Mouse (Mus musculus) spleen, postnatal 36 days (tissue): Measurements from ENCODE around the gene Usp39.

Source experiments
- DNase-seq, 2 experiments: peaks; one replicate each; pipeline ENCODE4 v3.0.0; 2022; ENCODE audit warnings: low spot score in 2 of 2, mixed read lengths in 1 of 2

Usp39 gene

DNA sequence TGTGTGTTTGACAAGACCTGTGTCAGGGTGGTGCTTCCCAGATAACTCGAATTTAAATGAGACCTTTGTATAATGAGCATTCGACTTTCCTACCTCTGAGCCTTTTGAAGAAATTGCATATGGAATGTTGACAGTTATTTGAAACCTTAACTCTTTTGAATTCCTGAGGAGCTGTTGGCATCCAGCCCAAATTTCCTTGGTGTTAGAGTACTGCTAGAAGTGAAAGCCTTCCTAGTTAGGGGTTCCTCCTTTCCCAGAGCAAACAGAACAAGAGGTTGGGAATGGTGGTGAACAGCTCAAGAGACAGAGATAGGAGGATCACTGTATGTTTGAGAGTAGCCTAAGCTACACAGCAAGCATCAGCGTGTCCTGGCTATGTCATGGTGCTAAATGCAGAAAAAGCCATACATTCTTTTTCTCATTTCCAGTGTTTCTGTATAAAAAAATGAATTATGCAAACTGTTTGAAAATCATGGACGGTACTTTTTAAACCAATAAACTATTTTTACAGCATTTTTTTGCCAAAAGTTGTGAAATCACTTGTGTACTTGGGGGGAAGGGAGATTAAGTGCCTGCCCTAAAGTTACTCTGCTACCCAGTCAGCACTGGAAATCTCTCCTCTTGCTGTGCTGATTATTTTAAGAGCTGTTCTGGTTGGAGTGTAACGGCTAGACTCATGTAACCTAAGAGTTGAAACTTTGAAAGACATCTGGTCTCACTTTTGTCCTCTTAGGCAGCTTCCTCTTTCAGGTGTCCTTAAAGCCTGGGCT is 7.8 kb upstream of the Usp39 start:
- DNase-seq = no peak

DNA sequence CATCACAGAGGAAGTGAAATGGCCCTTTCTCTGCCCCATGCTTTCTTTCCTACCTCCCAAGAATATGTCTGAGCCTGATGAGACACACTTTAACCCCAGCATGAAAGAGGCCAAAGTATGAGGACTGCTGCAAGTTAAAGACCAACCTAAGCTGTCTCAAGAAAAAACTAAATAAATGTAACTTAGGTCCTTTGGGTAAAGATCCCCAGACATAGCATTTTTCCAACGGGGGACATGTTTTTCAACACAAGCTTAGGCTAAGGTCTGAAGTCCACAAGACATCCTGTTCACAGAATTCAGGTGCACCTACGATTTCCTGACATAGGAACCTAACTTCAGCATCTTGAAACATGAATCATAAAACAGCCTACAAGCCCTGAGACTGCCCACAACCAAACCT is 5.2 kb upstream of the Usp39 start:
- no peak for DNase-seq

DNA sequence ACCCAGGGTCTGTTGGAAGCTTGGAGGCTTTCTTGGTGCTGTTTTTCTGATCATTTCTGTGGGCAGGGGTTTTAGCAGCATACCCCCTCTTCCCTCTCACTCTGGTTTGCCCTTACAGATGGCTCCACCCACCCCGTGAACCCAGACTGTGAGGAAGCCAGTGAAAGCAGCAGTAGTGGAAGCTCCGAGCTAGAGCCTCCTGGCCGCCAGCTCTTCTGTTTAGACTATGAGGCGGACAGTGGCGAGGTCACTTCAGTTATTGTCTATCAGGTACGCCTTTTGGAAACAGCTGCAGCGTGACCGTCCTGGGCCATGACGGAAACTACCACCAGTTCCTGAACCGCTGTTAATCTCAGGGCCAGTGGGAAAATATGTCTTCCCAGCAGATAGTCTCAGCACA is 3.4 kb upstream of the Usp39 start:
- DNase-seq = peak in 1 of 2 experiments; percentile 33

DNA sequence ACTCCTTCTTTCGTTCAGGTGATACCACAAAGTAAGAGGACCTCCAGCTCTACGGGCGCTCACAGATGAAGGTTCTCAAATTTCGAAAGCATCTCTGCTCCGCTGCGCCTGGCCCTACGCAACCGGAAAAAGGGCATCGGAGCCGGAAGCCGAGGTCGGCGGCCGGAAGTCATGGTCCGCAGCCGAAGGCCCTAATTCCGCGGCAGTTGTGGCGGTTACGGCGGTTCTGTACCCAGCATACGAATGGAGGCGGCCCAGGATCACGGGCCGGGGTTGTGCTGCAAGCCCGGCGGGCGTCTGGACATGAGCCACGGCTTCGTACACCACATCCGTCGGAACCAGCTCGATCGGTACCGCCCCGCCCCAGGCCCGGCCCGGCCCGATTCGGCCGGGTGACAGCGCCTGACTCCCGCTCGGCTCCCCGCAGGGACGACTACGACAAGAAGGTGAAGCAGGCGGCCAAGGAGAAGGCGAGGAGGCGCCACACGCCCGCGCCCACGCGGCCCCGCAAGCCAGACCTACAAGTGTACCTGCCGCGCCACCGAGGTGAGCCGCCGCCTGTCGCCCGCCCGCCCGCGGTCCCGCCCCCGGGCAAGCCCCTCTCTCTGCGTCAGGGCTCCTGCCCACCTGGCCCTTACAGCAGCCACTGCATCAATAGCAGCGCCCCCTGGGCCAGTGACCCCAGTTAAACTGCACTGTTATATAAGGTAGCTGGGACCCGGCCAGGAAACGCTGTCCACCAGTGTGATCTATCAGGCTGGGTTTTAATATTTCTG is 2.4 kb upstream of the Usp39 start, which contains the start of gene 0610030E20Rik:
0610030E20Rik (plus strand) TSS at position 152 of the 776 bp plus-strand sequence.
- DNase-seq = peak; percentile 82 to 84

DNA sequence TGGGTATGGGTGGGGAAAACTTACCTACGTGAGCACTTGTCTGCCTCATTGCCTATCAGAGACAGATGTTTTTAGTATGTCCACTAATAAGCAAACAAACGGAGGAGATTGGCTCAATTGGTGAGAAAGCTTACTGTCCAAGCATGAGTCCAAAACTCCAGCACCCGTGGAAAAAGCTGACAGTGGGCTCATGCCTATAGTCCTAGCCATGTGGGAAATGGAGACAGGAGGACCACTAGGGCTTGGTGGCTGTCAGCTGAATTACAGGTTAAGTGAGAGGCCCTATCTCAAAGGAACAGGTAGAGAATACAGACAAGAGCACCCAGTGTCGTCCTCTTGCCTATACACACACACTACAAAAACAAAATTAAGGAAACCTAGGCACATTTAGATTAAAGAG is 1.3 kb upstream of the Usp39 start:
- no peak for DNase-seq

- no peak for DNase-seq
These were observed 649 bp upstream of the Usp39 start for GRCm38 (mm10) chr6:72345633-72346032.

GRCm38 (mm10) chr6:72344396-72345073 is 449 bp downstream of the Usp39 start:
- no peak for DNase-seq

GRCm38 (mm10) chr6:72340481-72340880 is 4.5 kb downstream of the Usp39 start:
- no peak for DNase-seq

GRCm38 (mm10) chr6:72333111-72333510 is 11.9 kb downstream of the Usp39 start:
- DNase-seq = no peak

GRCm38 (mm10) chr6:72330133-72330532 is 14.9 kb downstream of the Usp39 start:
- no peak for DNase-seq

DNA sequence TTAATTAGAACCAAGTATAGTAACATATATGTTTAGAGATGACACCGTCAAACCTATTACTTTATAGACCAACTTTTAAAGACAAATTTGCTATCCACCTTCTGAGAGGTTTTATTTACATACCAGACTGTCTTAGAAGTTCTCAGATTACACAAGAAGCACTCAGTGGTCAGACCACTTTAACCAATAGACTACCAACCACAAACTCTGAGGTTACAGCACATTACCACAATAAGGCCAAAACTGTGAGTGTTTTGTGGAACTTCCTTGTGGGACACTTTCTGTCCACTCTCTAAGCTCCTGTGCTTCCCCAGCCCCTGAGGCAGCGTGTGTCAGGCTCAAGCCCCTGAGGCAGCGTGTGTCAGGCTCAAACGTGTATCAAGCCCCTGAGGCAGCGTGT is 16.0 kb downstream of the Usp39 start:
- DNase-seq = no peak

DNA sequence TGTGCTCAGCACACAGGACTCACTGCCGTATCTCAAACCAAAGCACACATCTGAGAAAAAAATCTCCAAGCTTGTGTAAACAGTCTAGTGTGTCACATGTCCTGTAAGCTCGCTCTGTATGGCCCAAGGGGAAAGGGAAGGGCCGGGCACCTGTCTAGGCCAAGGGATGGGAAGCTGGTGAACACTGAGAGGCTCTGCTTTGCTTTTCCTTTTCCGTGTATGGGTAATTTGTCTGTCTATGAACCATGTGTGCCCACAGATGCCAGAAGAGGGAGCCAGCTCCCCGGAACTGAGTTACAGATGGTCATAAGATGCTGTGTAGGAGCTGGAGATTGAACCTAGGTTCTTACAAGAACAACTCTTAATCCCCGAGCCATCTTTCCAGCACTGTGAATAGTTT is 18.7 kb downstream of the Usp39 start:
- peak; percentile 29 to 40 for DNase-seq

DNA sequence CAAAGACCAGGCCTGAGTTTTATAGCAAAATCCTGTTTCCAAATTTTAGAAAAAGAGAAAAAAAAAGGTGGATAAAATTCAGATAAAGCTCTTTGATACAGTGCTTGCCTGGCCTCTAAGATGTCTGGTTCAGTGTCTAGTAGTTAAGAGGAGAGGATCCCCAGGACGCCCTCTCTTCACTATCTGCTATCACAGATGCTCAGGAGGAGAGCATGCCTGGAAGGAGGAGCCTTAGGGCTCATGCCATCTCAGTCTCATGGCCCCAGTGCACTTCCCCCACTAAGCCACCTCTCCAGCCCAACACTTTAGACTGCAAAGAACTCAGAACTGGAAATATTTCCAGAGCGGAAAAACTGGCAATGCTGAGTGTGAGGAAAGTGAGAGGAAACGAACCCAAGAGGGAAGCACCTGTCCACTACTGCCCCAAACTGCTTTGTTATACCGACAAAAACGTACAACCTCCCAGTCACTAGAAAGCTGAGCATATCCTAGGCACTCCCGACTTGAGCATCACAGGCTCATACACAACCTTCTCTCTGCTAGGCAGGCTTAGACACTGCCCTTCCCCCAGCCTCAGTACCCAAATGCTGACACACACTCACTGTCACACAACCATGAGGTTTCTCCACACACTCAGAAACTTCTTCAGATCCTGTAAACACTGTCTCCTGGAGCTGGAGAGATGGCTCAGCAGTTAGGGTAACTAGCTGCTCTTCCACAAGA is 21.0 kb downstream of the Usp39 start:
- DNase-seq = no peak

GRCm38 (mm10) chr6:72322936-72323335 is 22.0 kb downstream of the Usp39 start:
- no peak for DNase-seq

GRCm38 (mm10) chr6:72319019-72319418 is 26.0 kb downstream of the Usp39 start:
- DNase-seq = no peak

DNA sequence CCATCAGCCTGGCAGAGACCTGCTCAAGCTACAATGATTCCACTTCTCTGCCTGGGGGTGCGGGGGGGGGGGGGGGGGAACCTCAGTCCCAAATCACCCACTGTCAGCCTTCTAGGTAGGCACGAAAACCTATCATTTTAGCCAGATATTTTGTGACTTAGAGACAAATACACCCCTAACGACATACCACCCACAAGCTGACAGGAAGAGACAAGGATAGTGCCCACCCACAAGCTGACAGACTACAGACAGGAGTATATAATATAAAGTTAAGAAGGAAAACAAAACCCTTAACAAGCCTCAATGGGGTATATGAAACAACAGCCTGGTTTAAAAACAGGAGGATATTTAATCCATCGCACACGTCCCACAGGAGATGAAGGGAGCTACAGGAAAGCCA is 26.5 kb downstream of the Usp39 start:
- no peak for DNase-seq

- no peak for DNase-seq
These were observed 28.9 kb downstream of the Usp39 start for GRCm38 (mm10) chr6:72316044-72316443.

DNA sequence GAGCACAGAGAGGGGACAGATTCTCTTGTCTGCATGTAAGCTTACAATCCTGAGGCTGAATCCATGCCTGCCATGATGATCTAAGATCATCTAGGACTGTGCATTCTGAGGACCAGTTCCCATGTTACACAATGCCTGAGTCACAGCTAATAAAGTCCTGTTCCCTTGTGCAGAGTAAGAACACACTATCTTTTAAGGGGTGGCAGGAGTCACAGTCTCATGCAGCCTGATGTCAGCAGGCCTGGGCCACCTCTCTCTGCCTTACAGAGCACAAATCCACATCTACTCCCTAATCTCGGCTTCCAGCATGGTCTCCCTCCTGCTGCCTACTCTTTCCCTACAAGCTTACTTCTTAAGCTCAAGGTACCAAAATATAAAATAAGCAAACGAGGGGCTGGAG is 29.6 kb downstream of the Usp39 start:
- DNase-seq = no peak

DNA sequence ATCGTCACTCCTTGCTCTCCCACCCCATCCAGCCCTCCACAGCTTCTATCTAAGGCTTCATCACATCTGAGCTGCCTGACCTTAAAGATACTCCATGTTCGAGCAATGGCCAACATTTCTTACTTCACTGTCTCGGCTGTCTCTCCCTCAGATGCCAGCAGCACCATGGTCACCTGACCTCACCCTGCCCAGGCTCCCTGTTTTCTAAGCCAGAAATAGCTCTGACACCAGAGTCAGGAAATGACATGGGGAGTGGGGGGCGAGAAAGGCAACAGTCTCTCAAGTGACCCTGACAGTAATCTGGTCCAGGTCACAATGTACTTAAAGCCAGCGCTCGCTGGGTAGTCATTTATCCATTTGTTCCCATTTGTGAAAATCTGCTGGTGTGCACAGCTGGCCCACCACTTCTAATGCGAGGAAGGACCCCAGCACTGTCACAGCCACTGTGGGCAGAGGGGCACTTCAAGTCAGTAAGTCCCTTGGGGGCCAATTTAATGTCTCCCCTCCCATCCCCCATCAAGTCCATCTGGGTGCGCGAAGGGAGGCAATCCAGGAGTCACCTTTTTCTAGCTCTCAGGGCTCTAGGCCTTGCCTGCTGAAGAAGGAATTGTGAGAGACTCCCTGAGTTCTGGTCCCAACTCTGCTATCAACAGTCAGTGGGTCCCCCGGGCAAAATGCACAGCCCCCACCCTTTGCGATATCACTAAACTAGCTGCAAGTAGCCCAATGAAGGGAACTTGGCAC is 31.7 kb downstream of the Usp39 start:
- no peak for DNase-seq

DNA sequence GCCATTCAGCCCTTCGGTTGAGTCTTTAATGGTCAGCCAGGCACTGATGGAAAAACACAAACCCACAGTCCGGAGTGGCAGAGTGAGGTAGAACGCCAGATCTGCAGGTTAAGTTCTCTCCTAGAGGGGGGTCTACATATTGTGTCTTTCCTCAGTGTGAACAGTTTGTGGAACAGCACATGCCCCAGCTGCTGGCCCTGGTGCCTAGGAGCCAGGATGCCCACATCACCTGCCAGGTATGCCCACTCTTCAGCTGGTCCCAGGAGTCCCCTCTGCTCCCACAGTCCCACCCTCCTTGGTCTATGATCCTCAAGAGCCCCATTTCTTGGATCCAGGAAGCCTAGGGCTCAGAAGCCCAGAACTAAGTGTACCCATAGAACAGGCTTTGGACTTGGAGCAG is 32.8 kb downstream of the Usp39 start:
- no peak for DNase-seq

GRCm38 (mm10) chr6:72303510-72303909 is 41.5 kb downstream of the Usp39 start:
- DNase-seq = no peak
